Mouse (Mus musculus): ENCODE results near the gene Cpxm1. TPM values are rescaled to one million over a fixed set of nuclear protein-coding genes. Genes with fewer than 3 reads are reported as not detected.

Gene Cpxm1
- polyA plus RNA-seq (2012; ENCODE audit: insufficient read depth, insufficient read length, low replicate concordance, missing spikeins): not detected in 2 replicates

DNA sequence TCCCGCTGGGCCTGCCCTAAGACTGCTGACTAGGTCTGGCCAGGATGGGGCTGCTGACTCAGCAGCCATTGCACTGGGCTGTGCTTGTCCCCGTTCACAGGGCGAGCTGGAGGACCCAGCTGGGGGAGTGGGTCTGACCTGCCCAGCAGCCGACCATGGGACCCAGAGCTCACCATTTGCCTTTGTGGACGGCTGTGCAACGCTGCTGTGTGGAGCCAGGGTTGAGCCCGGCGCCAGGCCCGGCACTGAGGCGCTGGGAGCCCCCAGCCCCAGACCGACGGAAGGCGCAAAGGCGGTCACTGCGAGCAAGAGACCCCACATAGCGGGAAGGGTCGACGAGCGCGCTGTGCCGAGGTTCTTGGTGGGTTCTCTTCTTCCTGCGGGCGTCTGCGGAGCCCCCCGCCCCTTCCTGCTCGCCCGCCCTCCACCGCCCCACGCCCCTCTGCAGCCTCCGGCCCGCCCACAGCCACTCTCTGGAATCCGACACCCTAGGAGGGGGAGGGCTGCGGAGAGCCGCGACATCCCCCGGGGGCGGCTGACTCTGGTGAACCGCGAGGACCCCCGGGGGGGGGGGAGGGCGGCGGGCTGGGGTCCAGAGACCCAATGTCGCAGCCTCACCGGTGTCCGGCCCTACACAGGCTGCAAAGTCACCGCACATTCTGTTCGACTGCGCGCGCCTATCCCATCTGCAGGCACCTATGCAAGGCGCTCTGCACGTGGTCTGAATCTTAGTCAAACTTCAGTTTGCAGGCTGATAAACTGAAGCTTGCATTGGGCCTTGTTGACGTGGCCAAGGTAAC is at the start of gene Cpxm1:
Gene Cpxm1 (minus strand): TSS at position 389 of the 800 bp plus-strand sequence.
- peaks cover 17% of the 10 kb centered on the region for H3K4me1 ChIP-seq (ENCODE audit: control insufficient read depth, insufficient read depth, low read length)
- peak within 1 kb of the TSS; percentile 42 for H3K4me3 ChIP-seq (ENCODE audit: insufficient read depth, low read depth, low read length)
- WGBS: 7% methylated on average over 46 of the region's 53 CpGs
- no peak within 1 kb of the TSS for H3K27ac ChIP-seq (ENCODE audit: insufficient read depth, low read depth, low read length)
- TF ChIP-seq POLR2A (IDR thresholded peaks at IDR 0.05; ENCODE audit: insufficient read depth, low read depth, low read length) (no peak), CTCF (IDR thresholded peaks at IDR 0.05; ENCODE audit: insufficient read depth, low read depth, low read length) (no peak)

DNA sequence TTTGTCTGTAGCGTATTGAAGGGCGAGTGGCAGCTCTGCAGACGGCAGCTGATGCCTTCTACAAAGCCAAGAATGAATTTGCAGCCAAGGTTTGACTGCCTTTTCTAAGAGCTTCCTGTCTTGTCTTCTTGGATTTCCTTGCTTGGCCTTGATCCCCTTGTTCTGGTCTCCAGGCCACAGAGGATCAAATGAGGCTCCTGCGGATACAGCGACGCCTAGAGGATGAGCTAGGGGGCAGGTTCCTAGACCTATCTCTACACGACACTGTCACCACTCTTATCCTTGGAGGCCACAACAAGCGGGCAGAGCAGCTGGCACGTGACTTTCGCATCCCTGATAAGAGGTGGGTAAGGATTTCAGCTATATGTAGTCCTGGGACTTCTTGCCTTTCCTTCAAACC is 44.8 kb upstream of the Cpxm1 start:
- Histone ChIP-seq H3K27ac (ENCODE audit: insufficient read depth, low read depth, low read length) (no peak overlapping the region), H3K4me3 (ENCODE audit: insufficient read depth, low read depth, low read length) (no peak overlapping the region), H3K4me1 (ENCODE audit: control insufficient read depth, insufficient read depth, low read length) (no peaks in the 10 kb centered on the region)
- WGBS: 81% methylated on average over 10 of the region's 10 CpGs
- TF ChIP-seq CTCF (IDR thresholded peaks at IDR 0.05; ENCODE audit: insufficient read depth, low read depth, low read length) (no peak), POLR2A (IDR thresholded peaks at IDR 0.05; ENCODE audit: insufficient read depth, low read depth, low read length) (no peak)

DNA sequence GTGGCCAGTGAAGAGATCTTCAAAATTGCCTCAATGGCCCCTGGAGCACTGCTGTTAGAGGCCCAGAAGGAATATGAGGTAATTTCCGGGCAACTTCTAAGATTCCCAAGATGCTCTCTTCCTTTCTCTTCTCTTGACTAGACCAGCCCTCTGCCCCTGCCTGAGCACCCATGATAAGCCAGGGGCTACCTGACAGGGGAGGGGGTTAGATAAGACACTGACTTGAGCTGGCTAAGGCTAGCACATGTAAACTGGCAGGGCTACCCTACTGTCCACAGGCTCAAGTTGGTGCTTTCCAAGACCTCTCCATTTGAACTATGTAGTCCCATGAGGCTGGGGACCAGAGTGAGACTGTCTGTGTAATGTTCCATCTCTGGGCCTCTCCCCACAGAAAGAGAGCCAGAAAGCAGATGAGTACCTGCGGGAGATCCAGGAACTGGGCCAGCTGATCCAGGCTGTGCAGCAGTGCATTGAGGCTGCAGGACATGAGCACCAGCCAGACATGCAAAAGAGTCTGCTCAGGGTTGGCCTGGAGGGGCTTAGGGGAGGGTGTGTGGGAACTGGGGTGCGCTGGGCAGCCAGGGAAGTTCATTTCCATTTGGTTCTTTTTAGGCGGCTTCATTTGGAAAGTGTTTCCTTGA is 42.6 kb upstream of the Cpxm1 start:
- Histone ChIP-seq H3K4me3 (ENCODE audit: insufficient read depth, low read depth, low read length) (no peak overlapping the region), H3K27ac (ENCODE audit: insufficient read depth, low read depth, low read length) (no peak overlapping the region), H3K4me1 (ENCODE audit: control insufficient read depth, insufficient read depth, low read length) (no peaks in the 10 kb centered on the region)
- TF ChIP-seq CTCF (IDR thresholded peaks at IDR 0.05; ENCODE audit: insufficient read depth, low read depth, low read length) (no peak), POLR2A (IDR thresholded peaks at IDR 0.05; ENCODE audit: insufficient read depth, low read depth, low read length) (no peak)
- 92% methylated on average over 4 of the region's 4 CpGs for WGBS

- no peak overlapping the region for H3K27ac ChIP-seq (ENCODE audit: insufficient read depth, low read depth, low read length)
- WGBS: 81% methylated on average over 3 of the region's 3 CpGs
- no peak overlapping the region for H3K4me3 ChIP-seq (ENCODE audit: insufficient read depth, low read depth, low read length)
- TF ChIP-seq CTCF (IDR thresholded peaks at IDR 0.05; ENCODE audit: insufficient read depth, low read depth, low read length) (no peak), POLR2A (IDR thresholded peaks at IDR 0.05; ENCODE audit: insufficient read depth, low read depth, low read length) (no peak)
- no peaks in the 10 kb centered on the region for H3K4me1 ChIP-seq (ENCODE audit: control insufficient read depth, insufficient read depth, low read length)
These were observed 41.5 kb upstream of the Cpxm1 start for GRCm38 (mm10) chr2:130438861-130439260.

DNA sequence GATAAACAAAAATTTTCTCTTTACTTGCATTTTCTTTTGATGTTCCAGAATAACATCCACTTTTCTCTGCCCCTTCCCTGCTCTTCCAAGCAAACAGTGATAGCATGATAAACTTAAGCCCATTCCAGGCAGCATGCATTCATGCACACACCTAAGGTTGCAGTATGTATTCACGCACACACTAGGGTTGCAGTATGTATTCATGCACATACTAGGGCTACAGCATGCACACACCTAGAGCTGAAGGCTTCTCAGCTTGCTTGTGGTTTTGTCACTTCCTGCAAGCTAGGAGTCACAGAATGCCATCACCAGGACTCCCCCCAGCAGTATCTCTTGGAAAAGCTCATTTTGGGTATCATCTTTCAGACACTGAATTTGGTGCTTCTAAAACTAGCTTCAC is 39.4 kb upstream of the Cpxm1 start:
- H3K4me1 ChIP-seq (ENCODE audit: control insufficient read depth, insufficient read depth, low read length): peaks cover 2% of the 10 kb centered on the region; the same call in 1 of the 2 replicates
- TF ChIP-seq CTCF (IDR thresholded peaks at IDR 0.05; ENCODE audit: insufficient read depth, low read depth, low read length): no peak
- TF ChIP-seq POLR2A (IDR thresholded peaks at IDR 0.05; ENCODE audit: insufficient read depth, low read depth, low read length): no peak
- 98% methylated on average over 1 of the region's 1 CpGs for WGBS

GRCm38 (mm10) chr2:130433152-130433551 is 35.8 kb upstream of the Cpxm1 start:
- H3K4me1 ChIP-seq (ENCODE audit: control insufficient read depth, insufficient read depth, low read length): peaks cover 2% of the 10 kb centered on the region; the same call in 1 of the 2 replicates
- no peak overlapping the region for H3K27ac ChIP-seq (ENCODE audit: insufficient read depth, low read depth, low read length)
- no peak for TF ChIP-seq POLR2A (IDR thresholded peaks at IDR 0.05; ENCODE audit: insufficient read depth, low read depth, low read length)
- TF ChIP-seq CTCF (IDR thresholded peaks at IDR 0.05; ENCODE audit: insufficient read depth, low read depth, low read length): no peak
- H3K4me3 ChIP-seq (ENCODE audit: insufficient read depth, low read depth, low read length): no peak overlapping the region
- WGBS: 18% methylated on average over 4 of the region's 4 CpGs

More for the DNA sequence above, 39.4 kb upstream of the Cpxm1 start:
- Histone ChIP-seq H3K4me3 (ENCODE audit: insufficient read depth, low read depth, low read length) (no peak overlapping the region), H3K27ac (ENCODE audit: insufficient read depth, low read depth, low read length) (no peak overlapping the region)

GRCm38 (mm10) chr2:130432157-130432556 is 34.8 kb upstream of the Cpxm1 start:
- TF ChIP-seq CTCF (IDR thresholded peaks at IDR 0.05; ENCODE audit: insufficient read depth, low read depth, low read length) (no peak), POLR2A (IDR thresholded peaks at IDR 0.05; ENCODE audit: insufficient read depth, low read depth, low read length) (no peak)
- Histone ChIP-seq H3K4me3 (ENCODE audit: insufficient read depth, low read depth, low read length) (no peak overlapping the region), H3K4me1 (ENCODE audit: control insufficient read depth, insufficient read depth, low read length) (peaks cover 2% of the 10 kb centered on the region; the same call in 1 of the 2 replicates), H3K27ac (ENCODE audit: insufficient read depth, low read depth, low read length) (no peak overlapping the region)
- WGBS: 88% methylated on average over 3 of the region's 3 CpGs

- Histone ChIP-seq H3K4me3 (ENCODE audit: insufficient read depth, low read depth, low read length) (no peak overlapping the region), H3K27ac (ENCODE audit: insufficient read depth, low read depth, low read length) (no peak overlapping the region), H3K4me1 (ENCODE audit: control insufficient read depth, insufficient read depth, low read length) (peaks cover 3% of the 10 kb centered on the region)
- TF ChIP-seq POLR2A (IDR thresholded peaks at IDR 0.05; ENCODE audit: insufficient read depth, low read depth, low read length) (no peak), CTCF (IDR thresholded peaks at IDR 0.05; ENCODE audit: insufficient read depth, low read depth, low read length) (no peak)
- 71% methylated on average over 3 of the region's 3 CpGs for WGBS
These were observed 33.1 kb upstream of the Cpxm1 start for GRCm38 (mm10) chr2:130430484-130430883.

- TF ChIP-seq POLR2A (IDR thresholded peaks at IDR 0.05; ENCODE audit: insufficient read depth, low read depth, low read length) (no peak), CTCF (IDR thresholded peaks at IDR 0.05; ENCODE audit: insufficient read depth, low read depth, low read length) (no peak)
- H3K27ac ChIP-seq (ENCODE audit: insufficient read depth, low read depth, low read length): no peak overlapping the region
- peaks cover 5% of the 10 kb centered on the region for H3K4me1 ChIP-seq (ENCODE audit: control insufficient read depth, insufficient read depth, low read length)
- H3K4me3 ChIP-seq (ENCODE audit: insufficient read depth, low read depth, low read length): no peak overlapping the region
- WGBS: 28% methylated on average over 2 of the region's 2 CpGs
These were observed 32.5 kb upstream of the Cpxm1 start for GRCm38 (mm10) chr2:130429851-130430250.

Data from olfactory bulb, adult 2 months (tissue).